Mouse (Mus musculus) heart, adult 2 months (tissue): ENCODE data around the gene Cdcp2.

Experiments used
- CTCF ChIP-seq: fragments of 200-600 bp; IDR thresholded peaks from 2 replicates; pipeline ENCODE4 v1.8.1; 2022; ENCODE audit warnings: antibody characterized with exemption, mild to moderate bottlenecking, moderate library complexity
- EP300 ChIP-seq: fragments of 200-500 bp; IDR thresholded peaks from 2 replicates; pipeline ENCODE4 v1.6.1; 2011; ENCODE audit warnings: low read depth, low read length, control low read depth; ENCODE audit not compliant: insufficient read depth
- POLR2A ChIP-seq: fragments of 200-500 bp; IDR thresholded peaks from 2 replicates; pipeline ENCODE4 v1.6.1; 2011; ENCODE audit warnings: mild to moderate bottlenecking, low read depth, low read length, control low read depth; ENCODE audit not compliant: insufficient read depth

GRCm38 (mm10) chr4:107136531-107136930 is 39.8 kb downstream of the Cdcp2 start:
- TF ChIP-seq CTCF = no peak
- no peak for TF ChIP-seq POLR2A
- no peak for TF ChIP-seq EP300
